In the genomic region with DNA sequence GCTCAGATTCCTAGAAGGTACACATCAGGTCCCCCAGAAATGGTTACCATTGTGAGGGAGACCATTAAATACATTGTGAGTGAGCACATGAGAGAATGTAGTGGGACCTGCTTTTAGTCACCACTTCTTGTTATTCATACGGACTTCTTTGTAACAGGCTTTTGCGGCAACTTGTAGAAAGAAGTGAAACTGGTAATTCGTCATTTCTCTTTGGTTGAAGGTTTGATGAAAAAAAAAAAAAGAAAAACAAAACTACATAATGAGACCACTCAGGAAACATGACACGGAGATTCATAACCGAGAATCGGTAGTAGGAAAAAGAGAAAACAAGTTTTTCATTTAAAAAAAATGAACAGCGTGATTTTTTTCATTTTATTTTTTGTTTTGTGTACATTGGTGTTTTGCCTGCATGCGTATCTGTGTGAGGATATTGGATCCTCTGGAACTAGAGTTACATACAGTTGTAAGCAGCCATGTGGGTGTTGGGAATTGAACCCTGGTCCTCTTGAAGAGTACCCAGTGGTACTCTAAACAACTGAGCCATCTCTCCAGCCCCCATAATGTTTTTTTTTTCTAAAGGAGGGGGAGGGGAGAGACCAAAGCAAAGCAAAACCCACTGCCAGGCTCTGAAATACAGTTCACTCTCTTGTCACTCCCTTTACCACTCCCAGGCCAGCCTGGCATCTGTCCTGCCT, we compare ENCODE assay signal across 19 mouse cellular contexts.
DNase-seq lines count a peak whose midpoint lies in the region; TF ChIP-seq lines count a peak whose summit lies in the region.
"Had no signal": no experiment of that assay in that cellular context is flagged by ENCODE, and none has a peak within 500 bp of the region (broad histone marks: within the 10 kb centered on the region; RNA-seq: fewer than 3 reads in every experiment).

No protein-coding gene starts in this region.

- H3K27ac ChIP-seq in spleen, adult 2 months (ENCODE audit: insufficient read depth, low read length): peak overlapping the region; percentile 50
- peak overlapping the region; percentile 88 for H3K27ac ChIP-seq in CH12.LX (ENCODE audit: insufficient read depth, low read depth)
- H3K27ac ChIP-seq: embryonic facial prominence, embryonic 15.5 days; forebrain, embryonic 10.5 days; hindbrain, embryonic 15.5 days; midbrain, embryonic 13.5 days had no signal

- TF ChIP-seq EP300 in CH12.LX (IDR thresholded peaks at IDR 0.05; ENCODE audit: low read length): peak; percentile 99

- no peak for TF ChIP-seq POLR2A in spleen, adult 2 months (IDR thresholded peaks at IDR 0.05; ENCODE audit: low read depth, low read length)
- TF ChIP-seq POLR2A in CH12.LX (IDR thresholded peaks at IDR 0.05; ENCODE audit: low read depth, low read length): no peak; the same call in 1 of the 2 replicates

- peaks cover 15% of the 10 kb centered on the region for H3K4me1 ChIP-seq in spleen, adult 2 months (ENCODE audit: control insufficient read depth, insufficient read depth, insufficient read length)
- peaks cover 34 to 86% of the 10 kb centered on the region in 2 experiments for H3K4me1 ChIP-seq in CH12.LX (ENCODE audit: control insufficient read depth in 1 of 2, insufficient read depth in 2 of 2)
- H3K4me1 ChIP-seq: forebrain, embryonic 10.5 days; hindbrain, embryonic 15.5 days; midbrain, embryonic 13.5 days had no signal

- peaks cover 5% of the 10 kb centered on the region; the same call in 1 of the 2 replicates for H3K79me2 ChIP-seq in CH12.LX (replicated peaks; ENCODE audit: control insufficient read depth, extremely low read depth, insufficient read depth, poor library complexity, severe bottlenecking)

- 15% methylated on average over 8 of the region's 8 CpGs for WGBS in spleen, adult 2 months

- peak overlapping the region; percentile 93 for H3K4me2 ChIP-seq in CH12.LX (ENCODE audit: insufficient read depth, low read depth, poor library complexity, severe bottlenecking)
- H3K4me2 ChIP-seq: embryonic facial prominence, embryonic 15.5 days; hindbrain, embryonic 15.5 days; midbrain, embryonic 13.5 days had no signal

- H3K9ac ChIP-seq in CH12.LX (ENCODE audit: insufficient read depth, low read depth): no peak overlapping the region
- H3K9ac ChIP-seq: embryonic facial prominence, embryonic 15.5 days; hindbrain, embryonic 15.5 days; midbrain, embryonic 13.5 days had no signal

- no peaks in the 10 kb centered on the region for H3K9me3 ChIP-seq in CH12.LX (replicated peaks; ENCODE audit: low read length)
- H3K9me3 ChIP-seq: embryonic facial prominence, embryonic 15.5 days; forebrain, embryonic 10.5 days; hindbrain, embryonic 15.5 days; midbrain, embryonic 13.5 days had no signal

- peak in 1 of 2 experiments; percentile 71 for DNase-seq in spleen, adult 2 months (ENCODE audit: low read depth in 1 of 2, low spot score in 2 of 2)
- DNase-seq in spleen, adult 12 weeks (ENCODE audit: low spot score): no peak
- DNase-seq in CH12.LX (ENCODE audit: extremely low read depth) (peak; percentile 85), adipocyte (ENCODE audit: low spot score) (no peak)
- DNase-seq in induced T-regulatory cell, adult 2 months (ENCODE audit: low read depth): peak; percentile 81
- peak; percentile 83 for DNase-seq in splenic B cell, adult 2 months (ENCODE audit: low read depth, low spot score)
- no peak for DNase-seq in adrenal gland, adult 8-10 months
- DNase-seq: cerebellum, adult 9-10 months; gastrocnemius, postnatal 10 days; kidney, adult 18-20 months; kidney, postnatal 14 days; lung, adult 18-20 months; thymus, postnatal 25 days had no signal

- no peaks in the 10 kb centered on the region for H3K36me3 ChIP-seq in spleen, adult 2 months (ENCODE audit: control insufficient read depth, insufficient read depth, low read length)
- H3K36me3 ChIP-seq in CH12.LX (replicated peaks in 1 of 2; ENCODE audit: control insufficient read depth in 1 of 2, insufficient read depth in 1 of 2, low read length in 1 of 2): peaks cover 0 to 34% of the 10 kb centered on the region in 2 experiments
- H3K36me3 ChIP-seq in splenic B cell, adult 2 months (ENCODE audit: control insufficient read depth, insufficient read depth, low read length, poor library complexity, severe bottlenecking): no peaks in the 10 kb centered on the region
- H3K36me3 ChIP-seq: embryonic facial prominence, embryonic 15.5 days; hindbrain, embryonic 15.5 days had no signal

- in situ Hi-C loops in CH12.LX (cut with MboI; ENCODE audit: low pct_ligation_motif_present, low pct_unique_long_range_greater_than_20kb, low sequenced_read_pairs): no loop called here

- H3K27me3 ChIP-seq in spleen, adult 2 months (ENCODE audit: control insufficient read depth, insufficient read depth, low read length): no peaks in the 10 kb centered on the region
- no peaks in the 10 kb centered on the region for H3K27me3 ChIP-seq in CH12.LX (replicated peaks)
- no peaks in the 10 kb centered on the region for H3K27me3 ChIP-seq in splenic B cell, adult 2 months (ENCODE audit: control insufficient read depth, insufficient read depth, low read length, poor library complexity, severe bottlenecking)
- H3K27me3 ChIP-seq: embryonic facial prominence, embryonic 15.5 days; hindbrain, embryonic 15.5 days; midbrain, embryonic 13.5 days; Patski had no signal

- dilution Hi-C loops in CH12.LX (cut with MboI; ENCODE audit: extremely low pct_ligation_motif_present, extremely low pct_unique_long_range_greater_than_20kb, low sequenced_read_pairs): no loop called here

- no peak for TF ChIP-seq RAD21 in CH12.LX (IDR thresholded peaks at IDR 0.05; ENCODE audit: low read depth, low read length)

- H3K4me3 ChIP-seq in spleen, adult 2 months (ENCODE audit: extremely low read depth, insufficient read depth, insufficient read length): no peak overlapping the region
- H3K4me3 ChIP-seq in CH12.LX (replicated peaks in 1 of 3; ENCODE audit: low read depth in 2 of 3, low read length in 2 of 3, poor library complexity in 1 of 3): peak overlapping the region in 1 of 3 experiments; percentile 3
- H3K4me3 ChIP-seq: embryonic facial prominence, embryonic 15.5 days; forebrain, embryonic 10.5 days; hindbrain, embryonic 15.5 days; midbrain, embryonic 13.5 days; myocyte had no signal

- no peak for TF ChIP-seq CTCF in spleen, adult 2 months (IDR thresholded peaks at IDR 0.05; ENCODE audit: extremely low read depth, insufficient read depth, insufficient read length, insufficient replicate concordance)
- TF ChIP-seq CTCF in CH12.LX (conservative IDR thresholded peaks at IDR 0.05 in 1 of 2, IDR thresholded peaks at IDR 0.05 in 1 of 2; ENCODE audit: low read depth in 2 of 2, low read length in 2 of 2): no peak

TF ChIP-seq in CH12.LX, 34 proteins besides CTCF, POLR2A, EP300 and RAD21 (continues in another document):
- TF ChIP-seq ZMIZ1 (IDR thresholded peaks at IDR 0.05; ENCODE audit: low read depth, low read length) (no peak), ZNF384 (IDR thresholded peaks at IDR 0.05; ENCODE audit: low read depth, low read length) (peak; percentile 99), IRF4 (IDR thresholded peaks at IDR 0.05; ENCODE audit: low read depth, low read length) (peak; percentile 100), ZKSCAN1 (IDR thresholded peaks at IDR 0.05; ENCODE audit: borderline replicate concordance, low read depth, low read length) (no peak), CHD1 (IDR thresholded peaks at IDR 0.05; ENCODE audit: low read depth, low read length) (peak; percentile 47; the same call in 1 of the 2 replicates), MAFK (IDR thresholded peaks at IDR 0.05; ENCODE audit: insufficient replicate concordance, low read length) (peak; percentile 95), NELFE (IDR thresholded peaks at IDR 0.05; ENCODE audit: low read depth, low read length) (no peak), TBP (conservative IDR thresholded peaks at IDR 0.05; ENCODE audit: low read depth, low read length) (0 out of 2 replicates have a peak, but pooled peaks have one; percentile 40), RCOR1 (conservative IDR thresholded peaks at IDR 0.05; ENCODE audit: low read depth, low read length) (peak; percentile 99), TCF12 (IDR thresholded peaks at IDR 0.05; ENCODE audit: low read depth, low read length) (peak; percentile 87), MAX (IDR thresholded peaks at IDR 0.05; ENCODE audit: low read length) (peak; percentile 29; the same call in 1 of the 2 replicates), HCFC1 (IDR thresholded peaks at IDR 0.05; ENCODE audit: low read depth, low read length) (no peak), CHD2 (IDR thresholded peaks at IDR 0.05; ENCODE audit: low read length) (peak; percentile 71), E2F4 (IDR thresholded peaks at IDR 0.05; ENCODE audit: insufficient replicate concordance, low read depth, low read length) (no peak), ELF1 (IDR thresholded peaks at IDR 0.05; ENCODE audit: low read depth, low read length) (no peak), JUN (IDR thresholded peaks at IDR 0.05; ENCODE audit: insufficient read depth, low read depth, low read length) (peak; percentile 94), MXI1 (IDR thresholded peaks at IDR 0.05; ENCODE audit: low read depth, low read length) (0 out of 2 replicates have a peak, but pooled peaks have one; percentile 12), ZC3H11A (IDR thresholded peaks at IDR 0.05; ENCODE audit: low read depth, low read length) (no peak), PAX5 (IDR thresholded peaks at IDR 0.05; ENCODE audit: low read length) (no peak), ETS1 (conservative IDR thresholded peaks at IDR 0.05; ENCODE audit: low read depth, low read length) (peak; percentile 93), MAZ (IDR thresholded peaks at IDR 0.05; ENCODE audit: low read depth, low read length) (no peak; the same call in 1 of the 2 replicates), GABPA (IDR thresholded peaks at IDR 0.05; ENCODE audit: insufficient replicate concordance, low read depth, low read length) (no peak), SMC3 (IDR thresholded peaks at IDR 0.05; ENCODE audit: low read depth, low read length) (no peak; the same call in 1 of the 2 replicates), MEF2A (IDR thresholded peaks at IDR 0.05; ENCODE audit: borderline replicate concordance, low read depth, low read length) (peak; percentile 93), POLR2AphosphoS2 (IDR thresholded peaks at IDR 0.05; ENCODE audit: low read depth, low read length) (no peak), USF2 (conservative IDR thresholded peaks at IDR 0.05; ENCODE audit: low read depth, low read length) (no peak), SIN3A (IDR thresholded peaks at IDR 0.05; ENCODE audit: low read length) (peak; percentile 82), USF1 (IDR thresholded peaks at IDR 0.05; ENCODE audit: low read depth, low read length) (no peak), UBTF (IDR thresholded peaks at IDR 0.05; ENCODE audit: low read depth, low read length) (peak; percentile 7; the same call in 1 of the 2 replicates), BHLHE40 (IDR thresholded peaks at IDR 0.05; ENCODE audit: low read depth, low read length) (peak; percentile 95), JUND (conservative IDR thresholded peaks at IDR 0.05; ENCODE audit: low read depth, low read length) (peak; percentile 93), NRF1 (IDR thresholded peaks at IDR 0.05; ENCODE audit: low read depth, low read length) (no peak)

Comparison
In these comparisons a context has a peak if more than half of its experiments do, and no peak if none do; other contexts are left out.
1. DNase-seq: peak in CH12.LX (single experiment), induced T-regulatory cell, adult 2 months (single experiment) and splenic B cell, adult 2 months (single experiment); none in spleen, adult 12 weeks (single experiment), adrenal gland, adult 8-10 months (single experiment) and adipocyte (single experiment).